Mouse (Mus musculus) heart, embryonic 14.5 days (tissue): ENCODE data around the gene Gabbr1. TPM values are rescaled to one million over a fixed set of nuclear protein-coding genes. Genes with fewer than 3 reads are reported as not detected.
"Not testable (repeated sequence)": the region's sequence is repeated elsewhere in the genome, so short reads cannot be mapped to it uniquely, and the experiment has no call there.

ENCODE experiments used
- ATAC-seq: fragments of 200-750 bp; cut with Nextera tagmentation; 2 replicates; pipeline ENCODE4 v1.8.0; 2017; ENCODE audit warnings: low read depth, moderate TSS enrichment; ENCODE audit not compliant: insufficient number of reproducible peaks, insufficient read depth, low FRiP score
- H3K27ac ChIP-seq, 2 experiments: fragments of 200-500 bp in 1 of 2; fragments of 300-500 bp in 1 of 2; sonication (generic) in 1 of 2; replicated peaks in 1 of 2; 2 replicates each; pipeline ENCODE4 v1.5.1; 2012 to 2014; ENCODE audit warnings: low read depth in 2 of 2, low read length in 2 of 2, control low read depth in 1 of 2, mild to moderate bottlenecking in 1 of 2, mixed read lengths in 1 of 2; ENCODE audit not compliant: control insufficient read depth in 1 of 2, insufficient read depth in 1 of 2
- H3K27me3 ChIP-seq: fragments of 300-500 bp; sonication (generic); 2 replicates; pipeline ENCODE4 v1.6.1; 2014; ENCODE audit warnings: mild to moderate bottlenecking, low read length, control low read depth; ENCODE audit not compliant: control insufficient read depth, insufficient read depth
- H3K36me3 ChIP-seq: fragments of 300-500 bp; sonication (generic); 2 replicates; pipeline ENCODE4 v1.6.1; 2014; ENCODE audit warnings: mild to moderate bottlenecking, control low read depth, low read length, mixed read lengths; ENCODE audit not compliant: control insufficient read depth, insufficient read depth
- H3K4me1 ChIP-seq, 2 experiments: fragments of 200-500 bp in 1 of 2; fragments of 300-500 bp in 1 of 2; sonication (generic) in 1 of 2; 2 replicates each; pipeline ENCODE4 v1.6.1; 2012 to 2014; ENCODE audit warnings: low read length in 2 of 2, control low read depth in 1 of 2, mixed read lengths in 1 of 2; ENCODE audit not compliant: control insufficient read depth in 2 of 2, insufficient read depth in 2 of 2
- H3K4me2 ChIP-seq: fragments of 300-500 bp; sonication (generic); 2 replicates; pipeline ENCODE4 v1.6.1; 2014; ENCODE audit warnings: mild to moderate bottlenecking, low read length
- H3K4me3 ChIP-seq, 2 experiments: fragments of 200-500 bp in 1 of 2; fragments of 300-500 bp in 1 of 2; sonication (generic) in 1 of 2; 2 replicates each; pipeline ENCODE4 v1.5.1; 2012 to 2014; ENCODE audit warnings: low read length in 2 of 2, mild to moderate bottlenecking in 2 of 2, control low read depth in 1 of 2, low read depth in 1 of 2, moderate library complexity in 1 of 2; ENCODE audit not compliant: control insufficient read depth in 1 of 2, insufficient read depth in 1 of 2
- H3K9ac ChIP-seq: fragments of 300-500 bp; sonication (generic); 2 replicates; pipeline ENCODE4 v1.6.1; 2014; ENCODE audit warnings: mild to moderate bottlenecking, low read length
- H3K9me3 ChIP-seq: fragments of 300-500 bp; sonication (generic); 2 replicates; pipeline ENCODE4 v1.6.1; 2016; ENCODE audit warnings: low read length, control low read depth; ENCODE audit not compliant: control insufficient read depth
- WGBS: fragments of 180-500 bp; shearing (Covaris S2); extraction: QIAGEN DNeasy Blood & Tissue Kit; methylation state at CpG from one replicate; pipeline ENCODE4 v1.1.7; 2014; 5-methylcytosine and 5-hydroxymethylcytosine counted together
- polyA plus RNA-seq: library from polyadenylated mRNA; unstranded; fragments of >200 nt; fragmentation: Nextera tagmentation; extraction: Ambion mirVana; gene quantifications from 2 replicates; pipeline ENCODE4 v1.2.1, GENCODE M21; 2014

Gene Gabbr1
- polyA plus RNA-seq, 1 experiment from 2014 or later: 8.0 TPM

- Histone ChIP-seq H3K4me2 (no peak overlapping the region), H3K4me1 (no peaks in the 10 kb centered on the region), H3K36me3 (peaks cover 66% of the 10 kb centered on the region), H3K9me3 (no peaks in the 10 kb centered on the region), H3K27ac (no peak overlapping the region), H3K27me3 (no peaks in the 10 kb centered on the region), H3K9ac (no peak overlapping the region), H3K4me3 (no peak overlapping the region)
- no peak for ATAC-seq
- 89% methylated on average over 17 of the region's 17 CpGs for WGBS
These were observed 36.2 kb upstream of the Gabbr1 start for GRCm38 (mm10) chr17:37009460-37010042.

DNA sequence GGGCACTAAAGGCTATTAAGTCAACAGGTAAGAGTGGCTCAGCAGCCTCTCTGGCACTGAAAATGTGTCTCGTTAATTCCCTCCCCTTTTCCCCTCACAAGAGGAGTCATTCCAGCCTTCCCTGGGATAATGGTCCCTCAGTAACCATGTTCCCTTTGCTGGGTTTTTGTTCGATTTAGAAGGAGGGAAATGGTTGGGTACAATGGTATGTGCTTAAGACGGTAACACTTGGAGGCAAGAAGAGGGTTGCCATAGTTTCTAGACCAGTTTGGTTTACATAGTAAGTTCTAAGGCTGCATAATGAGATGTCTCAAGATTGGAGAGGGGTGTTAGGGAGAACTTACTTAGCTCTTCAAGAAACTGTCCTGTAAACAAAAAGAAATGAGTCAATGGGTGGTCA lies 34.0 kb upstream of the Gabbr1 start:
- ATAC-seq: no peak
- H3K4me1 ChIP-seq: no peaks in the 10 kb centered on the region
- H3K36me3 ChIP-seq: peaks cover 47% of the 10 kb centered on the region
- H3K9ac ChIP-seq: no peak overlapping the region
- no peak overlapping the region for H3K27ac ChIP-seq
- H3K4me2 ChIP-seq: no peak overlapping the region
- WGBS: 75% methylated on average over 3 of the region's 3 CpGs
- H3K9me3 ChIP-seq: no peaks in the 10 kb centered on the region
- no peaks in the 10 kb centered on the region for H3K27me3 ChIP-seq
- H3K4me3 ChIP-seq: no peak overlapping the region

DNA sequence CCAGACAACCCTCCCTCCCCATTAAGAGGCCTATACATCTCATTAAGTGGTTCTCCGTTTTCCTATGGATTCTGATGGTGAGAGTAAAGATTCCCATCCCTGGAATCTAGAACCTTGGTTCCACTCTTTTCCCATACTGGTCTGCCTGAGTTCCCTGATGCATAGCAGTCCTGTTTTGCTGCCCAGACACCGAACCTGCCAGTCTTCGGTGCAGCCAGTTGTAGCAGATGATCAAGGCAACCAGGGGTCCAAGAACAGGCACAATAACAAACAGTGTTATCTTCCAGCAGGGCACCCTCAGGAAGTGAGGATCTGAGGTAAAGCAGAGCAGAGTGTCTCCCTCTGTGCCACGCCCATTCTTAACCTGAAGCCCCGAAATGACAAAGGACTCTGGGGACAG lies 33.6 kb upstream of the Gabbr1 start:
- ATAC-seq: no peak
- no peak overlapping the region for H3K4me2 ChIP-seq
- 42% methylated on average over 5 of the region's 5 CpGs for WGBS

GRCm38 (mm10) chr17:37016333-37016732 lies 29.4 kb upstream of the Gabbr1 start:
- ATAC-seq: no peak
- Histone ChIP-seq H3K4me3 (no peak overlapping the region), H3K4me2 (no peak overlapping the region)

More for the DNA sequence above, 33.6 kb upstream of the Gabbr1 start:
- H3K9ac ChIP-seq: no peak overlapping the region
- peaks cover 45% of the 10 kb centered on the region for H3K36me3 ChIP-seq
- no peaks in the 10 kb centered on the region for H3K9me3 ChIP-seq
- H3K4me1 ChIP-seq: no peaks in the 10 kb centered on the region
- no peaks in the 10 kb centered on the region for H3K27me3 ChIP-seq
- no peak overlapping the region for H3K4me3 ChIP-seq
- H3K27ac ChIP-seq: no peak overlapping the region

GRCm38 (mm10) chr17:37018328-37018727 lies 27.4 kb upstream of the Gabbr1 start:
- no peak for ATAC-seq
- Histone ChIP-seq H3K4me1 (no peaks in the 10 kb centered on the region), H3K27ac (no peak overlapping the region), H3K9ac (no peak overlapping the region), H3K9me3 (no peaks in the 10 kb centered on the region), H3K27me3 (no peaks in the 10 kb centered on the region), H3K4me2 (no peak overlapping the region), H3K4me3 (no peak overlapping the region), H3K36me3 (no peaks in the 10 kb centered on the region)
- WGBS: 84% methylated on average over 3 of the region's 3 CpGs

More at GRCm38 (mm10) chr17:37016333-37016732, 29.4 kb upstream of the Gabbr1 start:
- H3K27ac ChIP-seq: no peak overlapping the region
- no peaks in the 10 kb centered on the region for H3K27me3 ChIP-seq
- no peaks in the 10 kb centered on the region for H3K9me3 ChIP-seq
- no peak overlapping the region for H3K9ac ChIP-seq
- H3K4me1 ChIP-seq: no peaks in the 10 kb centered on the region
- H3K36me3 ChIP-seq: peaks cover 3% of the 10 kb centered on the region

DNA sequence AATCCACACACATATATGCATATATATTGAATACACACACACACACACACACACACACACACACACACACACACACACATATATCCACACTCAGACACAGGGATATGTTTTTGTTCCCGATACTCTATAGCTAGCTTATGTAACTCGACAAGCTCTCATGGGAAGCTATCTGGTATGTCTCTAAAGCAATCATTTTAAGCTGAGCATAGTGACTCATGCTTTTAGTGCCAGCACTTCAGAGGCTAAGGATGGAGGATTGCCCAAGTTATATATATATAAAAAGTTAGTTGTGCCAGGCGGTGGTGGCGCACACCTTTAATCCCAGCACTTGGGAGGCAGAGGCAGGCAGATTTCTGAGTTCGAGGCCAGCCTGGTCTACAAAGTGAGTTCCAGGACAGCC lies 26.5 kb upstream of the Gabbr1 start:
- 80% methylated on average over 5 of the region's 5 CpGs for WGBS
- H3K4me1 ChIP-seq, H3K4me2 ChIP-seq, ATAC-seq, H3K36me3 ChIP-seq, H3K9me3 ChIP-seq, H3K9ac ChIP-seq, H3K27me3 ChIP-seq, H3K27ac ChIP-seq, H3K4me3 ChIP-seq: not testable (repeated sequence)

GRCm38 (mm10) chr17:37022628-37023576 lies 22.9 kb upstream of the Gabbr1 start, which contains the start of gene Mog:
Mog (minus strand) TSS chr17:37023398.
- Histone ChIP-seq H3K27me3 (no peaks in the 10 kb centered on the region), H3K9ac (no peak within 1 kb of the TSS), H3K27ac (no peak within 1 kb of the TSS), H3K9me3 (no peaks in the 10 kb centered on the region), H3K36me3 (no peaks in the 10 kb centered on the region), H3K4me2 (no peak within 1 kb of the TSS), H3K4me3 (no peak within 1 kb of the TSS), H3K4me1 (no peaks in the 10 kb centered on the region)
- 66% methylated on average over 9 of the region's 9 CpGs for WGBS
- ATAC-seq: no peak
